Mouse (Mus musculus) forebrain, embryonic 11.5 days (tissue): ENCODE results near the gene Gnpat. TPM values are rescaled to one million over a fixed set of nuclear protein-coding genes. Genes with fewer than 3 reads are reported as not detected.

Experiments
- ATAC-seq: fragments of 200-750 bp; cut with Nextera tagmentation; replicated peaks from 2 replicates; pipeline ENCODE4 v1.8.0; 2017; ENCODE audit warnings: moderate TSS enrichment; ENCODE audit not compliant: low FRiP score
- DNase-seq: peaks from one replicate; pipeline ENCODE4 v3.0.0-alpha.2; 2017; ENCODE audit warnings: low spot score
- H3K27ac ChIP-seq: fragments of 300-500 bp; sonication (generic); 2 replicates; pipeline ENCODE4 v1.5.1; 2014; ENCODE audit warnings: low read depth, low read length
- H3K27me3 ChIP-seq: fragments of 300-500 bp; sonication (generic); 2 replicates; pipeline ENCODE4 v1.6.1; 2014; ENCODE audit warnings: mild to moderate bottlenecking, low read length, mixed read lengths; ENCODE audit not compliant: control insufficient read depth, insufficient read depth
- H3K36me3 ChIP-seq: fragments of 300-500 bp; sonication (generic); 2 replicates; pipeline ENCODE4 v1.6.1; 2014; ENCODE audit warnings: mild to moderate bottlenecking, low read length, moderate library complexity, mixed read lengths; ENCODE audit not compliant: control insufficient read depth, insufficient read depth
- H3K4me1 ChIP-seq: fragments of 300-500 bp; sonication (generic); replicated peaks from 2 replicates; pipeline ENCODE4 v1.6.1; 2014; ENCODE audit warnings: low read length, mixed read lengths; ENCODE audit not compliant: control insufficient read depth, insufficient read depth
- H3K4me2 ChIP-seq: fragments of 300-500 bp; sonication (generic); 2 replicates; pipeline ENCODE4 v1.6.1; 2014; ENCODE audit warnings: low read depth, mild to moderate bottlenecking, low read length, moderate library complexity, mixed read lengths; ENCODE audit not compliant: severe bottlenecking
- H3K4me3 ChIP-seq: fragments of 300-500 bp; sonication (generic); 2 replicates; pipeline ENCODE4 v1.5.1; 2014; ENCODE audit warnings: low read depth, low read length
- H3K9ac ChIP-seq: fragments of 300-500 bp; sonication (generic); 2 replicates; pipeline ENCODE4 v1.6.1; 2014; ENCODE audit warnings: low read length
- H3K9me3 ChIP-seq: fragments of 300-500 bp; sonication (generic); 2 replicates; pipeline ENCODE4 v1.6.1; 2016; ENCODE audit warnings: low read length, mixed read lengths; ENCODE audit not compliant: control insufficient read depth
- WGBS: fragments of 180-500 bp; shearing (Covaris S2); extraction: QIAGEN DNeasy Blood & Tissue Kit; methylation state at CpG from one replicate; pipeline ENCODE4 v1.1.7; 2014; 5-methylcytosine and 5-hydroxymethylcytosine counted together
- polyA plus RNA-seq: library from polyadenylated mRNA; unstranded; fragments of >200 nt; fragmentation: Nextera tagmentation; extraction: Ambion mirVana; gene quantifications from 2 replicates; pipeline ENCODE4 v1.2.1, GENCODE M21; 2014

The Gnpat gene
- polyA plus RNA-seq, 1 experiment from 2014 or later = 153 TPM

DNA sequence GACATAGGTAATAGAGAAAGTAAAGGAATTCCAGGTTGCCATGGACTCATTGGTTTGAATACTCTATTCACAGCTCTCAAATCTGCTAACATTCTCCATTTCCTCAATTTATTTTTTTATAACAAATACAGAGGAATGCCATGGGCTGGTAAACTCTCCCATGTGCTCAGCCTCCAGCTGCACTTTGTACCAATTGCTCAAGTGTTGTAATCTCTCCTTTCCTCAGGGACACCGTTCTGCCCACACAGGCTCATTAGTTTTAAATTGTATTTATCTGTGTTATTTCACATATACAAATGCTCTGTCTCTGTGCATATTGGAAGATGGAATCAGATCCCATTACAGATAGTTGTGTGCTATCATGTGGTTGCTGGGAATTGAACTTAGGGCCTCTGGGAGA lies 9.3 kb upstream of the Gnpat start:
- H3K36me3 ChIP-seq = peaks cover 24% of the 10 kb centered on the region
- no peak overlapping the region for H3K4me3 ChIP-seq
- no peaks in the 10 kb centered on the region for H3K27me3 ChIP-seq
- H3K4me2 ChIP-seq = no peak overlapping the region
- no peak for DNase-seq
- ATAC-seq = no peak
- H3K27ac ChIP-seq = no peak overlapping the region
- no peaks in the 10 kb centered on the region for H3K4me1 ChIP-seq
- H3K9ac ChIP-seq = no peak overlapping the region
- H3K9me3 ChIP-seq = no peaks in the 10 kb centered on the region; the same call in 1 of the 2 replicates
- WGBS = 89% methylated on average over 1 of the region's 1 CpGs

DNA sequence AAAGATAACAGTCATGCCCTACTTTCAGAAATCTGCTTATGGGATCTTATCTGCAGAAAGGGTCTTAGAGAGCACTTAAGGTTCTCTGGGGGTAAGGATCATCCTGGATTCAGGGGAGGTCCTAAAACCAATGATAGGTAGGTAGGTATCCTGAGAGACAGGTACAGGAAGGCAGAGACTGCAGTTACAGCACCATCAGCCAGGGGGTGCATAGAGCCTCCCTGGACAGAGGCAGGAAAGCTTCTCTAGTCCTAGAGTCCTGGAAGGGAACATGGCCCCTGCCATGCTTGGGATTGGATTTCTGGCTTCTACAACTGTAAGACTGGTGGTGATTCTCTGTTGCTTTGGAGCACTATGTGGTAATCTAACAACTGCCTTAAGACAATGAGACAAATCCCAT lies 3.4 kb upstream of the Gnpat start:
- no peaks in the 10 kb centered on the region; the same call in 1 of the 2 replicates for H3K9me3 ChIP-seq
- no peak for DNase-seq
- ATAC-seq = no peak
- H3K9ac ChIP-seq = no peak overlapping the region
- H3K4me3 ChIP-seq = no peak overlapping the region
- H3K4me1 ChIP-seq = peaks cover 8% of the 10 kb centered on the region; the same call in 1 of the 2 replicates
- no peak overlapping the region for H3K4me2 ChIP-seq
- H3K27ac ChIP-seq = no peak overlapping the region
- H3K36me3 ChIP-seq = peaks cover 33% of the 10 kb centered on the region
- H3K27me3 ChIP-seq = no peaks in the 10 kb centered on the region

DNA sequence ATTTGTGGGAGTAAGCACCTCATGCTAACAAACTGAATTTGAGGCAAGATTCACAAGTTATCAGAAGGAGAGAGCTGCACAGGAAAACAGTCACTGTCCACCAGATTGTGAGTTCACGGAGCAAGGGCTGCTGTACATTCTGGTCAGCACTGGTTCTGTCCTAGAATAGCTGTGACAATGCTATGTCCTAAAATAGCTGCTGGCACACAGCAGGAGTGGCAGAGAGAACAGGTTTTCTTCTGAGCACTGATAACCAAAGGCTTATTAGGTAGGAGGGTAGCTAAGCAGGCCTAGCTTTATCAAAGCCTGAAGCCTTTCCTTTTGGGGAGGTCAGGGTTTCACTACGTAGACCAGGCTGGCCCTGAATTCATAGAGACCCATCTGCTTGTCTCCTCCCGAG lies 2.6 kb upstream of the Gnpat start:
- Histone ChIP-seq H3K4me2 (no peak overlapping the region), H3K4me3 (no peak overlapping the region), H3K27ac (no peak overlapping the region), H3K27me3 (no peaks in the 10 kb centered on the region), H3K9ac (no peak overlapping the region), H3K4me1 (peaks cover 8% of the 10 kb centered on the region; the same call in 1 of the 2 replicates), H3K9me3 (no peaks in the 10 kb centered on the region), H3K36me3 (peaks cover 28% of the 10 kb centered on the region)
- DNase-seq = no peak
- WGBS = 89% methylated on average over 3 of the region's 3 CpGs
- no peak for ATAC-seq

DNA sequence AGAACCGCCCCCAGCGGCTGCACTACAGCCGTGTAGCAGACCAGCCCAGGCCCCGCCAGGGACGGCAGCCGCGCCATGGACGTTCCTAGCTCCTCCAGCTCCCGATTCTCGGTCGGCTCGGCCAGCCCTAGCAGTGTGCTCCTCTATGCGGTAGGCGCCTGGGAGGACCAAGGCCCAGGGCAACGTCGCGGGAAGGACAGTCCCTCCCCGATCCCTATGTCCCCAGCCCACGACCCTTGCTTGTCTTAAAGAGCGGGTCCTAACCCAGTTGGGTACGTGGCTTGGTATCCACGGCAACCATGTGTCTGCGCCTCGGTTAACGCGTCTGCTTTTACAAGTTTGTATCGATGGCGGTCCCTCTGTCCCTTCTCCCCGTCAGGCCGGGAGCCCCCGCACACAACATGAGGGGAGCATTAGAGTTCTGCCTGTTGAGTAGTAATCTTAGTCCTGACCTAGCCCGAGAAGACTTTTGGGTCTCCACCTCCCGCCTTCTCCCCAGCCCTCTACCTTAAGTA lies 387 bp downstream of the Gnpat start:
- peaks cover 8% of the 10 kb centered on the region; the same call in 1 of the 2 replicates for H3K4me1 ChIP-seq
- no peak for DNase-seq
- peak; percentile 86 for ATAC-seq
- H3K9ac ChIP-seq = peak overlapping the region; percentile 98
- H3K36me3 ChIP-seq = peaks cover 14% of the 10 kb centered on the region; the same call in 1 of the 2 replicates
- no peaks in the 10 kb centered on the region for H3K9me3 ChIP-seq
- peak overlapping the region; percentile 95 for H3K4me3 ChIP-seq
- H3K27me3 ChIP-seq = no peaks in the 10 kb centered on the region
- H3K4me2 ChIP-seq = peak overlapping the region; percentile 66
- WGBS = 0% methylated on average over 31 of the region's 33 CpGs
- peak overlapping the region; percentile 81 for H3K27ac ChIP-seq

DNA sequence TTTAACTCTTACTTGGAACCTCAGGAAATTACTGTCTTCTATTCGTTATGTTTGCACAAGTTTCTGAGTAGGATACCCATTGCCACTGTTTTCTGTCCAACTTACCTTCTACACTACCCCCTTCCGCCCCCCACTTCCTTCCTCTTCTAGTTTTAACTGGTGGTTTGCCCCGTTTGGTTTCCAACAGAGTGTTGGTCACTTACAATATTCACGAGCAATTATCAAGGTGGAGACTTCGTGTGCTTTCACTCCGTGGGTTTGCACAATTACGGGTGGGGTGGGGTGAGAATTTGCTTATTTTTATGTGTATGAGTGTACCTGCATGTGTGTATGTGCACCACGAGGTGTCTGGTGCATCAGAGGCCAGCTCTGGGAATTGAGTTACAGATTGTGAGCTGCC lies 896 bp downstream of the Gnpat start:
- peak overlapping the region; percentile 95 for H3K4me3 ChIP-seq
- ATAC-seq (no peak), DNase-seq (no peak)
- H3K9ac ChIP-seq = peak overlapping the region; percentile 98
- no peaks in the 10 kb centered on the region for H3K27me3 ChIP-seq
- no peak overlapping the region for H3K27ac ChIP-seq
- H3K4me1 ChIP-seq = peaks cover 8% of the 10 kb centered on the region; the same call in 1 of the 2 replicates
- H3K36me3 ChIP-seq = peaks cover 14% of the 10 kb centered on the region; the same call in 1 of the 2 replicates
- WGBS = 26% methylated on average over 8 of the region's 8 CpGs
- H3K4me2 ChIP-seq = peak overlapping the region; percentile 66
- H3K9me3 ChIP-seq = no peaks in the 10 kb centered on the region

DNA sequence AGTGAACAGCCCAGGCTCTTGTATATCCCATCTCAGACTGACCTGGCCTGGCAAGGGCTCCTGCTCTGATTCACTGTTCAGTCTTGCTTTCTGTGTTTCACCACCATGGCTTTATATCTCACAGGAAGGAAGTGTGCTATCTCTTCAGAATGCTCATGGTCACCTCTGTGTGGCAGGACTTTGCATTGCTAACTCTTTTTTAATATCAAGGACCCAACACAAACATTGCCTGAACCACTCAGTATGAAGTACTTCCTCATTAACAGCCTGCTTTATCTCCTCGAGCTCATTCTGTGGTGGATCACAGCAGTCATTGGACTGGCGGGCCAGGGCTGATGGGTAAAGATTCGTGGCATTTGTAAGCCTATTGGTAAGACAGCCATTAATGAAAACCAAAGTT lies 3.8 kb downstream of the Gnpat start:
- no peak for ATAC-seq
- Histone ChIP-seq H3K27me3 (no peaks in the 10 kb centered on the region), H3K4me2 (no peak overlapping the region), H3K36me3 (no peaks in the 10 kb centered on the region; the same call in 1 of the 2 replicates), H3K4me1 (peaks cover 6% of the 10 kb centered on the region; the same call in 1 of the 2 replicates), H3K9me3 (no peaks in the 10 kb centered on the region), H3K4me3 (no peak overlapping the region), H3K27ac (no peak overlapping the region), H3K9ac (no peak overlapping the region)
- WGBS = 90% methylated on average over 3 of the region's 3 CpGs
- no peak for DNase-seq

DNA sequence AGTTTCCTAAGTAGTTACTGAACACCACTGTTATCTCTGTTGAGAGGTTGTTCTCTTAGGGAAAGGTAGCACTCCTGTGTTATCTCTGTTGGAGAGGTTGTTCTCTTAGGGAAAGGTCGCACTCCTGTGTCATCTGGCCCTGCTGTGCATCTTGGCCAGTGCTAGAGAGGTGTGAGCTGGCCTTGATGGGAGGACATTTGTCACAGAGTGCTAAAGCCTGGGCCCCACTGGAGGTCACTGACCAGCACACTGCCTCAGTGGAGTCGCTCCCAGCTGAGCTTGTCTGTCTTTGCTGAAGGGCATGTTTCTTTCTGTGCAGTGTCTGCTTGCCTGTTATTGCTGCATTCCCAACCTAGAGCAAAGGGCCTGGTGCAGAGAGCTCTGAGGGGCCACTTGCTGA lies 4.3 kb downstream of the Gnpat start:
- DNase-seq (no peak), ATAC-seq (no peak)
- Histone ChIP-seq H3K4me3 (no peak overlapping the region), H3K4me1 (peaks cover 6% of the 10 kb centered on the region; the same call in 1 of the 2 replicates), H3K9ac (no peak overlapping the region), H3K4me2 (no peak overlapping the region), H3K36me3 (no peaks in the 10 kb centered on the region; the same call in 1 of the 2 replicates), H3K9me3 (no peaks in the 10 kb centered on the region), H3K27ac (no peak overlapping the region), H3K27me3 (no peaks in the 10 kb centered on the region)
- WGBS = 87% methylated on average over 2 of the region's 2 CpGs

DNA sequence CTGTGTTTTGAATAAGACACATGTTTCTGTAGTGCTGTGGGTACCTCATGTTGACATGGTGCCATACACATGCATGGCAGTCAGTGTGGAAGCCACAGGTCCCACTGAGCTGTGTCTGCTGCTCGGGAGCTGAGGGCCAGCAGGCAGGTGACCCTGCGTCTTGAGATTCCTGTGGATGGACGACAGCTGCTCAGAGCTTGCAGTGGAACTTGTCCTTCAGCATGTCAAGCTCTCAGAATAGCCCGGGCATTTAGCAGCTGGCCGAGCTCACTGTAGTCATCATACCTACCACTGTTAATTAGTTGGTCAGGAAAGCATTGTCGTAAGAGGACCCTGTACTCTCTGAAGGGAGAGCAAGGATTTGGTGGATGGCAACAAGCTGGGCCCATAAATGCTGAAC lies 6.9 kb downstream of the Gnpat start:
- 93% methylated on average over 6 of the region's 6 CpGs for WGBS
- H3K27ac ChIP-seq = no peak overlapping the region
- no peaks in the 10 kb centered on the region for H3K27me3 ChIP-seq
- H3K9ac ChIP-seq = no peak overlapping the region
- DNase-seq = no peak
- H3K4me2 ChIP-seq = no peak overlapping the region
- no peaks in the 10 kb centered on the region for H3K4me1 ChIP-seq
- H3K4me3 ChIP-seq = no peak overlapping the region
- no peaks in the 10 kb centered on the region; the same call in 1 of the 2 replicates for H3K36me3 ChIP-seq
- no peak for ATAC-seq
- no peaks in the 10 kb centered on the region for H3K9me3 ChIP-seq

DNA sequence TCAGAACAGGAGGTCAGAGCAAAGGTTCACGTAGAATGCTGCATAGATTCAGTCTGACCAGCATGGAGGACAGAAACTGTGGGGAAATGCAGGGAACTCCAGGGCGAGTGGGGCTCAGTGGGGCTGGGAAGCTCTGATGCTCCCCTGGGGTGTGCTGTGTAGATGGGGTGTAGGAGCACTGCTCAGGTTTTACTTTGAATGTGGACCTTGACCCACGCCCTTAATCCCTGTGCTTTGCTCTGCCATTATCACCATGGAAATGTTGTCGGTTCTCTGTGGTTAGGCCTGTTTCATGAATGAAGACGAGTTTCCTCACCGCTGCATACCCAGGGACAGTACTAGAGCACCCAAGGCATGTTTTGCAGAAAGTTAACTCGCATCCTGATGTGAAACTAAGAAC lies 8.6 kb downstream of the Gnpat start:
- ATAC-seq (no peak), DNase-seq (no peak)
- no peak overlapping the region for H3K27ac ChIP-seq
- no peaks in the 10 kb centered on the region for H3K27me3 ChIP-seq
- H3K4me3 ChIP-seq = no peak overlapping the region
- no peak overlapping the region for H3K4me2 ChIP-seq
- H3K4me1 ChIP-seq = no peaks in the 10 kb centered on the region
- no peak overlapping the region for H3K9ac ChIP-seq
- H3K9me3 ChIP-seq = no peaks in the 10 kb centered on the region
- whole genome bisulfite sequencing = 92% methylated on average over 7 of the region's 7 CpGs
- H3K36me3 ChIP-seq = no peaks in the 10 kb centered on the region; the same call in 1 of the 2 replicates
